Mouse (Mus musculus) cerebellum, postnatal 4 days (tissue): ENCODE measurements around the gene Thoc5.

ENCODE experiments used
- DNase-seq, 2 experiments: peaks; one replicate each; pipeline ENCODE4 v3.0.0; 2022; ENCODE audit warnings: low spot score in 2 of 2, mixed read lengths in 1 of 2

Thoc5 gene

GRCm38 (mm10) chr11:4894848-4895816 lies at the start of gene Thoc5:
Gene Thoc5 (plus strand): TSS chr11:4895320.
- peak; percentile 61 to 75 for DNase-seq

- DNase-seq: peak in 1 of 2 experiments; percentile 24
Measured at GRCm38 (mm10) chr11:4848483-4849248, 46.5 kb upstream of the Thoc5 start.

GRCm38 (mm10) chr11:4849258-4849943 lies 45.7 kb upstream of the Thoc5 start, which contains the start of gene Nf2:
Gene Nf2 (minus strand): TSS chr11:4849536.
- peak; percentile 89 to 97 for DNase-seq

GRCm38 (mm10) chr11:4850404-4850803 lies 44.7 kb upstream of the Thoc5 start:
- no peak for DNase-seq

- DNase-seq: no peak
Measured at GRCm38 (mm10) chr11:4853021-4853420, 42.1 kb upstream of the Thoc5 start.

GRCm38 (mm10) chr11:4854181-4854580 lies 40.9 kb upstream of the Thoc5 start:
- DNase-seq: no peak

GRCm38 (mm10) chr11:4858416-4858815 lies 36.7 kb upstream of the Thoc5 start:
- DNase-seq: no peak

- DNase-seq: no peak
Measured at GRCm38 (mm10) chr11:4860986-4861385, 34.1 kb upstream of the Thoc5 start.

- DNase-seq: no peak
Measured at GRCm38 (mm10) chr11:4861816-4862604, 33.1 kb upstream of the Thoc5 start.

- DNase-seq: no peak
Measured at GRCm38 (mm10) chr11:4862730-4863129, 32.4 kb upstream of the Thoc5 start.

- DNase-seq: peak; percentile 44 to 70
Measured at GRCm38 (mm10) chr11:4865645-4866251, 29.4 kb upstream of the Thoc5 start.

GRCm38 (mm10) chr11:4873755-4874475 lies 21.2 kb upstream of the Thoc5 start, which contains the start of gene Nipsnap1:
Gene Nipsnap1 (plus strand): TSS chr11:4873951.
- DNase-seq: peak; percentile 46 to 75

GRCm38 (mm10) chr11:4874551-4874950 lies 20.6 kb upstream of the Thoc5 start:
- no peak for DNase-seq

- no peak for DNase-seq
Measured at GRCm38 (mm10) chr11:4881087-4881486, 14.0 kb upstream of the Thoc5 start.

GRCm38 (mm10) chr11:4882892-4883627 lies 12.1 kb upstream of the Thoc5 start:
- no peak for DNase-seq

GRCm38 (mm10) chr11:4885385-4885903 lies 9.7 kb upstream of the Thoc5 start:
- peak; percentile 49 to 56 for DNase-seq

GRCm38 (mm10) chr11:4886987-4887386 lies 8.1 kb upstream of the Thoc5 start:
- DNase-seq: no peak

GRCm38 (mm10) chr11:4900437-4900836 lies 5.3 kb downstream of the Thoc5 start:
- peak in 1 of 2 experiments; percentile 24 for DNase-seq

GRCm38 (mm10) chr11:4901956-4902355 lies 6.8 kb downstream of the Thoc5 start:
- no peak for DNase-seq
